Mouse (Mus musculus): ENCODE data around the gene Prdm16.
A peak's percentile ranks its signal among the peaks of the same experiment; 100 is the strongest.

Prdm16 gene

GRCm38 (mm10) chr4:154424681-154425080, 212.0 kb downstream of the Prdm16 start:
- DNase-seq (ENCODE audit: inconsistent ontology term), result peak; percentile 57

GRCm38 (mm10) chr4:154422431-154422913, 214.2 kb downstream of the Prdm16 start:
- DNase-seq (ENCODE audit: inconsistent ontology term), result peak; percentile 37

GRCm38 (mm10) chr4:154420749-154421148, 215.9 kb downstream of the Prdm16 start:
- DNase-seq (ENCODE audit: inconsistent ontology term), result no peak

GRCm38 (mm10) chr4:154419766-154420165, 216.9 kb downstream of the Prdm16 start:
- no peak for DNase-seq (ENCODE audit: inconsistent ontology term)

- no peak for DNase-seq (ENCODE audit: inconsistent ontology term)
Measured at GRCm38 (mm10) chr4:154418993-154419392, 217.7 kb downstream of the Prdm16 start.

GRCm38 (mm10) chr4:154418327-154418744, 218.3 kb downstream of the Prdm16 start:
- DNase-seq (ENCODE audit: inconsistent ontology term), result no peak

GRCm38 (mm10) chr4:154416728-154417127, 219.9 kb downstream of the Prdm16 start:
- DNase-seq (ENCODE audit: inconsistent ontology term), result no peak

- no peak for DNase-seq (ENCODE audit: inconsistent ontology term)
Measured at GRCm38 (mm10) chr4:154414885-154415284, 221.8 kb downstream of the Prdm16 start.

GRCm38 (mm10) chr4:154410559-154410958, 226.1 kb downstream of the Prdm16 start:
- no peak for DNase-seq (ENCODE audit: inconsistent ontology term)

GRCm38 (mm10) chr4:154409841-154410240, 226.8 kb downstream of the Prdm16 start:
- DNase-seq (ENCODE audit: inconsistent ontology term), result no peak

- peak; percentile 23 for DNase-seq (ENCODE audit: inconsistent ontology term)
Measured at GRCm38 (mm10) chr4:154409237-154409721, 227.4 kb downstream of the Prdm16 start.

GRCm38 (mm10) chr4:154402948-154403347, 233.7 kb downstream of the Prdm16 start:
- no peak for DNase-seq (ENCODE audit: inconsistent ontology term)

- DNase-seq (ENCODE audit: inconsistent ontology term), result no peak
Measured at GRCm38 (mm10) chr4:154401982-154402932, 234.4 kb downstream of the Prdm16 start.

- DNase-seq (ENCODE audit: inconsistent ontology term), result no peak
Measured at GRCm38 (mm10) chr4:154401379-154401778, 235.3 kb downstream of the Prdm16 start.

GRCm38 (mm10) chr4:154400256-154401171, 236.2 kb downstream of the Prdm16 start:
- DNase-seq (ENCODE audit: inconsistent ontology term), result no peak

- no peak for DNase-seq (ENCODE audit: inconsistent ontology term)
Measured at GRCm38 (mm10) chr4:154399634-154400033, 237.0 kb downstream of the Prdm16 start.

- no peak for DNase-seq (ENCODE audit: inconsistent ontology term)
Measured at GRCm38 (mm10) chr4:154396652-154397301, 239.9 kb downstream of the Prdm16 start.

- no peak for DNase-seq (ENCODE audit: inconsistent ontology term)
Measured at GRCm38 (mm10) chr4:154394123-154394722, 242.4 kb downstream of the Prdm16 start.

GRCm38 (mm10) chr4:154393196-154394122, 243.2 kb downstream of the Prdm16 start:
- no peak for DNase-seq (ENCODE audit: inconsistent ontology term)

GRCm38 (mm10) chr4:154392641-154393040, 244.0 kb downstream of the Prdm16 start:
- no peak for DNase-seq (ENCODE audit: inconsistent ontology term)

All from Muller cell, postnatal 12 days (primary cell).